Mouse (Mus musculus): ENCODE measurements around the gene Isg20. TPM values are rescaled to one million over a fixed set of nuclear protein-coding genes. Genes with fewer than 3 reads are reported as not detected.

The Isg20 gene
- polyA plus RNA-seq, 1 experiment: 10.5 TPM

DNA sequence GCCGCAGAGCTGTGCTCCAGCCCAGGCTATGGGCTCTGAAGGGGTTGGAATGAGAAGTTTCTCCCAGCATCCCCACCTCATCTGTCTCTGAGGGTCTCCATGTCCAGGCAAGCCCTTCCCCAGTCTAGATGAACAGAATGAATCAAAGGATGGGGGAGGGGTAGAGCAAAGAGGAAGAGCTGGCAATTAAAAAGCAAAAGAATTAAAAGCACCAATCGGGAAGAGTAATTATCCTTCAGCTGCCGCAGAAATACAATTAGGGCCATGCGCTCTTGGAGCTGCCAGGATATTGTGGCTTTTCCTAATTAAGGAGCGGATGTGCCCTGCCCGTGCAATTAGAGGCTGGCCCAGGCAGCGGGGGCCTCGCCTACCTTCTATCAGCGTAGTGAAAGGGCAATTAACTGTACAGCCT lies 25.8 kb upstream of the Isg20 start:
- Histone ChIP-seq H3K27me3 (ENCODE audit: control insufficient read depth, insufficient read depth, insufficient read length) (peaks cover 57% of the 10 kb centered on the region), H3K4me2 (ENCODE audit: low read depth) (no peak overlapping the region), H3K36me3 (ENCODE audit: control insufficient read depth, insufficient read depth) (no peaks in the 10 kb centered on the region), H3K4me3 (no peak overlapping the region), H3ac (ENCODE audit: control insufficient read depth, insufficient read length) (no peak overlapping the region), H3K79me2 (ENCODE audit: control insufficient read depth, insufficient read depth) (no peaks in the 10 kb centered on the region)
- TF ChIP-seq SRF (IDR thresholded peaks at IDR 0.05; ENCODE audit: control insufficient read depth, insufficient read length, low read depth) (no peak), REST (IDR thresholded peaks at IDR 0.05; ENCODE audit: insufficient read depth, insufficient read length) (no peak), TCF3 (IDR thresholded peaks at IDR 0.05; ENCODE audit: insufficient read length, low read depth) (no peak), USF1 (IDR thresholded peaks at IDR 0.05; ENCODE audit: low read depth) (no peak), MAX (IDR thresholded peaks at IDR 0.05; ENCODE audit: low read depth) (no peak), MYOD1 (IDR thresholded peaks at IDR 0.05; ENCODE audit: control insufficient read depth in 1 of 3, insufficient read length in 2 of 3, low read depth in 2 of 3) (no peak), POLR2AphosphoS2 (IDR thresholded peaks at IDR 0.05; ENCODE audit: insufficient read length, low read depth) (no peak), MYOG (IDR thresholded peaks at IDR 0.05; ENCODE audit: control insufficient read depth in 1 of 3, insufficient read depth in 1 of 3, insufficient read length in 2 of 3, low read depth in 2 of 3) (no peak), TCF12 (IDR thresholded peaks at IDR 0.05; ENCODE audit: insufficient read depth, poor library complexity, severe bottlenecking) (no peak), POLR2A (IDR thresholded peaks at IDR 0.05; ENCODE audit: insufficient read length, low read depth) (no peak), CEBPB (IDR thresholded peaks at IDR 0.05; ENCODE audit: insufficient read depth, poor library complexity, severe bottlenecking) (no peak), E2F4 (IDR thresholded peaks at IDR 0.05; ENCODE audit: insufficient read depth) (no peak)

DNA sequence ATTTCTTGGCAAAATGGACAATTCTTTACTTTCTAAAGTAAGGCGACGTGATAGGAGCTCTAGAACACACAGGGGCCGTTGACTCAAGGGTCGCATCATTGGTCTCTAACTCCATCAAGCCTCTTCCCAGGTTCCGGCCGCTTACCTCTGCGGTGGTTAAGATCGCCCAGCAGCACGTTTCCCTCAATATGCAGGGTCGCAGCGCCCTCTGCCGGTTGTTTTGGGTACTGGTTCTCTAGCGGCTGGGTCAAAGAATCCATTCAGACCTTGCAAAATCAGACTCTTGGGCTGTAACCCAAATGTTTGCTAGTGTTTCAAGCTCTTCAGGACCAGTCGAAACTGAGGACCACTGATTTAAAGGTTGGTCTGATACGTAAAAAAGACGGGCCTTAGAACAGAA lies 22.6 kb upstream of the Isg20 start:
- Histone ChIP-seq H3K36me3 (ENCODE audit: control insufficient read depth, insufficient read depth) (no peaks in the 10 kb centered on the region), H3K27me3 (ENCODE audit: control insufficient read depth, insufficient read depth, insufficient read length) (peaks cover 33% of the 10 kb centered on the region), H3K4me2 (ENCODE audit: low read depth) (no peak overlapping the region), H3ac (ENCODE audit: control insufficient read depth, insufficient read length) (no peak overlapping the region), H3K79me2 (ENCODE audit: control insufficient read depth, insufficient read depth) (no peaks in the 10 kb centered on the region), H3K4me3 (no peak overlapping the region)
- TF ChIP-seq TCF12 (IDR thresholded peaks at IDR 0.05; ENCODE audit: insufficient read depth, poor library complexity, severe bottlenecking) (no peak), SRF (IDR thresholded peaks at IDR 0.05; ENCODE audit: control insufficient read depth, insufficient read length, low read depth) (no peak), CEBPB (IDR thresholded peaks at IDR 0.05; ENCODE audit: insufficient read depth, poor library complexity, severe bottlenecking) (no peak), MYOD1 (IDR thresholded peaks at IDR 0.05; ENCODE audit: control insufficient read depth in 1 of 3, insufficient read length in 2 of 3, low read depth in 2 of 3) (no peak), POLR2A (IDR thresholded peaks at IDR 0.05; ENCODE audit: insufficient read length, low read depth) (no peak), POLR2AphosphoS2 (IDR thresholded peaks at IDR 0.05; ENCODE audit: insufficient read length, low read depth) (no peak), MAX (IDR thresholded peaks at IDR 0.05; ENCODE audit: low read depth) (no peak), REST (IDR thresholded peaks at IDR 0.05; ENCODE audit: insufficient read depth, insufficient read length) (no peak), E2F4 (IDR thresholded peaks at IDR 0.05; ENCODE audit: insufficient read depth) (no peak), TCF3 (IDR thresholded peaks at IDR 0.05; ENCODE audit: insufficient read length, low read depth) (no peak), USF1 (IDR thresholded peaks at IDR 0.05; ENCODE audit: low read depth) (no peak), MYOG (IDR thresholded peaks at IDR 0.05; ENCODE audit: control insufficient read depth in 1 of 3, insufficient read depth in 1 of 3, insufficient read length in 2 of 3, low read depth in 2 of 3) (no peak)

DNA sequence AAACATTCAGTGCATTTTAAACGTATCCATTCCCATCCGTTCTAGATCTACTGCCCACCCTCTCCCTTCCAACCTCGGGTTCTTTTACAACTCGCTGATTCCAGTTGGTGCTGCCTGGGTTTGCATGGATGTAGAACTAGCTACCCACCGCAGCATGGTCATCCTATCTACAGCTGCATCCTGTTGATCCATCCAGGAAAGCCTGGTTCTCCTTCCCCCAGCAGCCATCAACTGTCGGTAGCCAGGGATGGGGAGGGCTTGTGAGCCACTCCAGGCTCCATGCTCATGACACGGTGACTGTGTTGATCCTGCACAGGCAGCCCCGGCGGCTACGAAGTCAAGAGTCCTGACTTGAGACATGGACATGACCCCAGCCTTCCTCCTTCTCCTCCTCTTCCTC lies 19.3 kb upstream of the Isg20 start:
- H3K79me2 ChIP-seq (ENCODE audit: control insufficient read depth, insufficient read depth): peaks cover 31% of the 10 kb centered on the region

DNA sequence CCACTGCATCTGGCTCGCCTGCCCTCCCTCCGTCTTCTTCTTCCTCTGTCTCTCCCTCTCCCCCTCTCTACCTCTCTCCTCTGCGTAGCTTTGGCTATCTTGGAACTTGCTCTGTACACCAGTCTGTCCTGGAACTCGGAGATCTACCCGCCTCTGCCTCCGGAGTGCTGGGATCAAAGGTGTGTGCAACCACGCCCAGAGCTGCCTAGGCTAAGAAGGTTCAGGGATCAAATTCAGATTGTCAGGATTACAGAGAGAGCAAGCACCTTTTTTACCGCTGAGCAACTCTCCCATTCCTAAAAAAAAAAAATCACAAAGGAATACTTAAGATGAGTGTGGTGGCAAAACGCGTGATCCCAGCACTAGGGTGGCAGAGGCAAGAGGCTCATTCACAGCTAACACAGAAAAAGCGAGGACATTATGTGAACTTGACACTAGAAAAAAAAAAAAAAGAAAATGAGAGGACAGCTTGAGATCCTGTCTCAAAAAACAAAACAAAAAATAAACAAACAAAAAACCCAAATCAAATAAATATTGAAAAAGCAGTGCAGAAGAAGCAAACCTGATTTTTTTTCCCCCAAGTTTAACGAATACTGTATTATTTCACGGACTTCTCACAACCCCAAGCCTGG lies 18.1 kb upstream of the Isg20 start:
- Histone ChIP-seq H3K4me2 (ENCODE audit: low read depth) (peak overlapping the region; percentile 93), H3K79me2 (ENCODE audit: control insufficient read depth, insufficient read depth) (peaks cover 31% of the 10 kb centered on the region), H3K36me3 (ENCODE audit: control insufficient read depth, insufficient read depth) (no peaks in the 10 kb centered on the region), H3K27me3 (ENCODE audit: control insufficient read depth, insufficient read depth, insufficient read length) (peaks cover 2% of the 10 kb centered on the region), H3K4me3 (peak overlapping the region; percentile 81), H3ac (ENCODE audit: control insufficient read depth, insufficient read length) (peak overlapping the region; percentile 7)
- peak; percentile 1 for TF ChIP-seq SRF (IDR thresholded peaks at IDR 0.05; ENCODE audit: control insufficient read depth, insufficient read length, low read depth)
- TF ChIP-seq CEBPB (IDR thresholded peaks at IDR 0.05; ENCODE audit: insufficient read depth, poor library complexity, severe bottlenecking): no peak

More for the DNA sequence above, 19.3 kb upstream of the Isg20 start:
- TF ChIP-seq MAX (IDR thresholded peaks at IDR 0.05; ENCODE audit: low read depth): no peak
- TF ChIP-seq E2F4 (IDR thresholded peaks at IDR 0.05; ENCODE audit: insufficient read depth): no peak
- TF ChIP-seq CEBPB (IDR thresholded peaks at IDR 0.05; ENCODE audit: insufficient read depth, poor library complexity, severe bottlenecking): no peak
- TF ChIP-seq MYOG (IDR thresholded peaks at IDR 0.05; ENCODE audit: control insufficient read depth in 1 of 3, insufficient read depth in 1 of 3, insufficient read length in 2 of 3, low read depth in 2 of 3): no peak
- TF ChIP-seq POLR2A (IDR thresholded peaks at IDR 0.05; ENCODE audit: insufficient read length, low read depth): no peak
- no peak for TF ChIP-seq SRF (IDR thresholded peaks at IDR 0.05; ENCODE audit: control insufficient read depth, insufficient read length, low read depth)
- TF ChIP-seq TCF12 (IDR thresholded peaks at IDR 0.05; ENCODE audit: insufficient read depth, poor library complexity, severe bottlenecking): no peak
- no peak for TF ChIP-seq REST (IDR thresholded peaks at IDR 0.05; ENCODE audit: insufficient read depth, insufficient read length)
- no peak for TF ChIP-seq TCF3 (IDR thresholded peaks at IDR 0.05; ENCODE audit: insufficient read length, low read depth)
- TF ChIP-seq POLR2AphosphoS2 (IDR thresholded peaks at IDR 0.05; ENCODE audit: insufficient read length, low read depth): no peak
- no peak for TF ChIP-seq MYOD1 (IDR thresholded peaks at IDR 0.05; ENCODE audit: control insufficient read depth in 1 of 3, insufficient read length in 2 of 3, low read depth in 2 of 3)
- no peak for TF ChIP-seq USF1 (IDR thresholded peaks at IDR 0.05; ENCODE audit: low read depth)
- H3K27me3 ChIP-seq (ENCODE audit: control insufficient read depth, insufficient read depth, insufficient read length): peaks cover 10% of the 10 kb centered on the region
- no peak overlapping the region for H3K4me2 ChIP-seq (ENCODE audit: low read depth)
- no peak overlapping the region for H3ac ChIP-seq (ENCODE audit: control insufficient read depth, insufficient read length)
- no peaks in the 10 kb centered on the region for H3K36me3 ChIP-seq (ENCODE audit: control insufficient read depth, insufficient read depth)
- no peak overlapping the region for H3K4me3 ChIP-seq

Measured in myocyte (in vitro differentiated cells).